Mouse (Mus musculus): ENCODE data around the gene Ell.
A peak's percentile ranks its signal among the peaks of the same experiment; 100 is the strongest.

The Ell gene

GRCm38 (mm10) chr8:70600473-70601270 is 61.4 kb downstream of the Ell start:
- no peak for DNase-seq

GRCm38 (mm10) chr8:70601271-70601649 is 62.0 kb downstream of the Ell start:
- peak; percentile 86 for DNase-seq

GRCm38 (mm10) chr8:70602139-70602811 is 63.0 kb downstream of the Ell start:
- no peak for DNase-seq

- DNase-seq, result no peak
Measured at GRCm38 (mm10) chr8:70604558-70604957, 65.3 kb downstream of the Ell start.

GRCm38 (mm10) chr8:70605871-70606779 is 66.9 kb downstream of the Ell start:
- DNase-seq, result no peak

GRCm38 (mm10) chr8:70606780-70607602 is 67.7 kb downstream of the Ell start:
- DNase-seq, result no peak

GRCm38 (mm10) chr8:70607603-70607897 is 68.3 kb downstream of the Ell start:
- DNase-seq, result no peak

- peak; percentile 84 for DNase-seq
Measured at GRCm38 (mm10) chr8:70607898-70608748, 68.9 kb downstream of the Ell start.

GRCm38 (mm10) chr8:70608749-70609367 is 69.6 kb downstream of the Ell start, which contains the start of gene Ssbp4:
Gene Ssbp4 (minus strand): TSS chr8:70608872.
- no peak for DNase-seq

- DNase-seq, result peak; percentile 90
Measured at GRCm38 (mm10) chr8:70609368-70609848, 70.2 kb downstream of the Ell start.

- DNase-seq, result peak; percentile 97
Measured at GRCm38 (mm10) chr8:70609849-70610795, 70.9 kb downstream of the Ell start.

- no peak for DNase-seq
Measured at GRCm38 (mm10) chr8:70610796-70611771, 71.8 kb downstream of the Ell start.

- DNase-seq, result peak; percentile 81
Measured at GRCm38 (mm10) chr8:70611849-70612248, 72.6 kb downstream of the Ell start.

- DNase-seq, result no peak
Measured at GRCm38 (mm10) chr8:70613763-70614162, 74.5 kb downstream of the Ell start.

- DNase-seq, result no peak
Measured at GRCm38 (mm10) chr8:70614469-70614868, 75.2 kb downstream of the Ell start.

GRCm38 (mm10) chr8:70615281-70615680 is 76.0 kb downstream of the Ell start:
- DNase-seq, result no peak

- no peak for DNase-seq
Measured at GRCm38 (mm10) chr8:70615894-70616293, 76.6 kb downstream of the Ell start, which contains the start of gene Lrrc25. Gene Lrrc25 (plus strand): TSS chr8:70616155.

- DNase-seq, result no peak
Measured at GRCm38 (mm10) chr8:70616645-70617044, 77.4 kb downstream of the Ell start.
